Mouse (Mus musculus): ENCODE data around the gene A930033H14Rik.

A930033H14Rik gene

GRCm38 (mm10) chr10:69190434-69191160, 22.3 kb downstream of the A930033H14Rik start:
- no peak for DNase-seq

GRCm38 (mm10) chr10:69187773-69188443, 25.0 kb downstream of the A930033H14Rik start:
- DNase-seq: no peak

GRCm38 (mm10) chr10:69185894-69186893, 26.7 kb downstream of the A930033H14Rik start:
- peak; percentile 72 for DNase-seq

GRCm38 (mm10) chr10:69185431-69185830, 27.5 kb downstream of the A930033H14Rik start:
- DNase-seq: no peak

GRCm38 (mm10) chr10:69184903-69185302, 28.0 kb downstream of the A930033H14Rik start:
- DNase-seq: no peak

- no peak for DNase-seq
Measured at GRCm38 (mm10) chr10:69180997-69181396, 31.9 kb downstream of the A930033H14Rik start.

- no peak for DNase-seq
Measured at GRCm38 (mm10) chr10:69179341-69179740, 33.6 kb downstream of the A930033H14Rik start.

GRCm38 (mm10) chr10:69176116-69176515, 36.8 kb downstream of the A930033H14Rik start:
- no peak for DNase-seq

GRCm38 (mm10) chr10:69172412-69172811, 40.5 kb downstream of the A930033H14Rik start:
- no peak for DNase-seq

GRCm38 (mm10) chr10:69166514-69166913, 46.4 kb downstream of the A930033H14Rik start:
- no peak for DNase-seq

- no peak for DNase-seq
Measured at GRCm38 (mm10) chr10:69165847-69166246, 47.1 kb downstream of the A930033H14Rik start.

- peak; percentile 57 for DNase-seq
Measured at GRCm38 (mm10) chr10:69165125-69165524, 47.8 kb downstream of the A930033H14Rik start.

GRCm38 (mm10) chr10:69163216-69163615, 49.7 kb downstream of the A930033H14Rik start:
- DNase-seq: no peak

GRCm38 (mm10) chr10:69162577-69162976, 50.3 kb downstream of the A930033H14Rik start:
- no peak for DNase-seq

GRCm38 (mm10) chr10:69161503-69161902, 51.4 kb downstream of the A930033H14Rik start:
- DNase-seq: no peak

GRCm38 (mm10) chr10:69160877-69161276, 52.0 kb downstream of the A930033H14Rik start:
- no peak for DNase-seq
